Mouse (Mus musculus) cortical plate, adult 2 months (tissue): Measurements from ENCODE around the gene Ppp1cc. TPM values are rescaled to one million over a fixed set of nuclear protein-coding genes. Genes with fewer than 3 reads are reported as not detected.

Experiments used
- H3K27ac ChIP-seq: fragments of 200-500 bp; 2 replicates; pipeline ENCODE4 v1.5.1; 2012; ENCODE audit warnings: low read length, control low read depth, inconsistent platforms; ENCODE audit not compliant: insufficient read depth
- H3K4me1 ChIP-seq: fragments of 200-500 bp; 2 replicates; pipeline ENCODE4 v1.6.1; 2011; ENCODE audit warnings: low read length; ENCODE audit not compliant: control insufficient read depth, insufficient read depth
- H3K4me3 ChIP-seq: fragments of 200-500 bp; 2 replicates; pipeline ENCODE4 v1.5.1; 2011; ENCODE audit warnings: mild to moderate bottlenecking, low read length, control low read depth; ENCODE audit not compliant: insufficient read depth
- CTCF ChIP-seq: fragments of 200-500 bp; IDR thresholded peaks from 2 replicates; pipeline ENCODE4 v1.5.1; 2011; ENCODE audit warnings: mild to moderate bottlenecking, control low read depth, low read length; ENCODE audit not compliant: insufficient read depth; ENCODE audit errors: extremely low read depth
- POLR2A ChIP-seq: fragments of 200-500 bp; IDR thresholded peaks from 2 replicates; pipeline ENCODE4 v1.6.1; 2011; ENCODE audit warnings: mild to moderate bottlenecking, low read length, control low read depth; ENCODE audit not compliant: insufficient read depth; ENCODE audit errors: extremely low read depth
- polyA plus RNA-seq: library from polyadenylated mRNA; depleted of rRNA; stranded (reverse); fragments of >200 nt; gene quantifications from 2 replicates; pipeline ENCODE4 v1.2.3, GENCODE M21; 2012; rRNA removed

The Ppp1cc gene
- polyA plus RNA-seq, 1 experiment = 186 TPM

DNA sequence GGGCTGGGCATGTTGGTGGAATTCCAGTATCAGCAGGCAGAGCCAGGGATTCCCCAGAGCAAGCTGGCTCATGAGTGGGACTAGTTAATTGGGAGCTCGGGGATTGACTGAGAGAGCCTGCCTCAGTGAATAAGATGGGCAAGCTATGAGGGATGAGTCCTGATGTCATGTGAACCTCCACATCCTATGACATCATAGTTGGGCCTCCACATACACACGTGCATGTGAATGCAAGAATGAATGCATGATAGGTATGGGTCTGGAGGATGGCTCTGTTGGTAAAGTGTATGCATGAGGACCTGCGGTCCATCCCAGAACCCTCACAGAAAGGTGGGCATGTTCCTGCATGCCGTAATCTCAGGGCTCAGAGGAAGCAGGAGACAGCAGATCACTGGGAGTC, 63.0 kb downstream of the Ppp1cc start:
- no peak for TF ChIP-seq POLR2A
- TF ChIP-seq CTCF = no peak
- H3K27ac ChIP-seq = no peak overlapping the region
- no peaks in the 10 kb centered on the region for H3K4me1 ChIP-seq
- no peak overlapping the region for H3K4me3 ChIP-seq

DNA sequence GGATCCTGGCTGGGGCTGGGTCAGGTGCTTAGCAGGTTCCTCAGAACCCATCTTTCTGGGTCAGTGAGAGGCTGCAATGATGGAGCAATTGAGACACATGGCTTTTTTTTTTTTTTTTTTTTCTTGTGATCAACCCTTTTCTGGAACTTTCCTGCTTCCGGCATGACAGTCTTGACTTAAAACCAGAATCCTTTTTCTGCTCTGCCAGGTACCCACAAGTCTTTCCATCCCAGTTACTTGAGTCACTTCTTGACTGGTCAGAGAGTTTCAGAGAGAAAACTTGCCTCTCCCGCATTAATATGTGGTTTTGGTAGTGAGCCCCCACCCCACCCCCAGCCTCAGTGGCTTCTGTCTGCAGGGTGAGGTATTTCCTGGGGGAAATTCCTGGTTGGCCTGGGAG, 66.2 kb downstream of the Ppp1cc start:
- no peaks in the 10 kb centered on the region for H3K4me1 ChIP-seq
- TF ChIP-seq CTCF (no peak), POLR2A (no peak)
- H3K27ac ChIP-seq = no peak overlapping the region

More for the DNA sequence above, 66.2 kb downstream of the Ppp1cc start:
- H3K4me3 ChIP-seq = no peak overlapping the region

Other genes starting within 250 kb of the Ppp1cc start
- gene Cux2, start 108.2 kb upstream of the Ppp1cc start, polyA plus RNA-seq = 104 and 109 TPM in 2 replicates
- 2.3 and 2.4 TPM in 2 replicates for gene Myl2, start 57.3 kb upstream of the Ppp1cc start, polyA plus RNA-seq
- 0.17 and 0.44 TPM in 2 replicates for gene Ccdc63, start 17.5 kb upstream of the Ppp1cc start, polyA plus RNA-seq
- 3.6 and 3.9 TPM in 2 replicates for gene Hvcn1, start 48.5 kb downstream of the Ppp1cc start, polyA plus RNA-seq
- 28.0 and 29.4 TPM in 2 replicates for gene Tctn1, start 106.2 kb downstream of the Ppp1cc start, polyA plus RNA-seq
- 25.0 and 27.9 TPM in 2 replicates for gene Pptc7, start 126.1 kb downstream of the Ppp1cc start, polyA plus RNA-seq
- gene Rad9b, start 196.0 kb downstream of the Ppp1cc start, polyA plus RNA-seq = 9.5 and 10.4 TPM in 2 replicates
- gene Vps29, start 196.1 kb downstream of the Ppp1cc start, polyA plus RNA-seq = 183 and 191 TPM in 2 replicates
- gene Gpn3, start 213.6 kb downstream of the Ppp1cc start, polyA plus RNA-seq = 28.4 and 30.4 TPM in 2 replicates
- gene Fam216a, start 214.1 kb downstream of the Ppp1cc start, polyA plus RNA-seq = 96.0 and 98.2 TPM in 2 replicates
- gene Arpc3, start 233.6 kb downstream of the Ppp1cc start, polyA plus RNA-seq = 294 and 320 TPM in 2 replicates